Mouse (Mus musculus): ENCODE measurements around the gene Itgae.
A peak's percentile ranks its signal among the peaks of the same experiment; 100 is the strongest.

The Itgae gene

GRCm38 (mm10) chr11:73092877-73093276 lies 2.5 kb downstream of the Itgae start:
- DNase-seq (ENCODE audit: low read depth): peak; percentile 64

GRCm38 (mm10) chr11:73094231-73094995 lies 4.0 kb downstream of the Itgae start:
- peak; percentile 82 for DNase-seq (ENCODE audit: low read depth)

GRCm38 (mm10) chr11:73098860-73099259 lies 8.5 kb downstream of the Itgae start:
- peak; percentile 64 for DNase-seq (ENCODE audit: low read depth)

- DNase-seq (ENCODE audit: low read depth): peak; percentile 87
Observed at GRCm38 (mm10) chr11:73099976-73100750, 9.8 kb downstream of the Itgae start.

GRCm38 (mm10) chr11:73101308-73101707 lies 10.9 kb downstream of the Itgae start:
- DNase-seq (ENCODE audit: low read depth): peak; percentile 75

GRCm38 (mm10) chr11:73105246-73105645 lies 14.9 kb downstream of the Itgae start:
- DNase-seq (ENCODE audit: low read depth): peak; percentile 70

GRCm38 (mm10) chr11:73107358-73107757 lies 17.0 kb downstream of the Itgae start:
- DNase-seq (ENCODE audit: low read depth): peak; percentile 58

- DNase-seq (ENCODE audit: low read depth): peak; percentile 71
Observed at GRCm38 (mm10) chr11:73108195-73108897, 18.0 kb downstream of the Itgae start.

GRCm38 (mm10) chr11:73108898-73109625 lies 18.7 kb downstream of the Itgae start:
- DNase-seq (ENCODE audit: low read depth): no peak

- DNase-seq (ENCODE audit: low read depth): peak; percentile 23
Observed at GRCm38 (mm10) chr11:73109941-73110340, 19.6 kb downstream of the Itgae start.

GRCm38 (mm10) chr11:73111414-73111813 lies 21.0 kb downstream of the Itgae start:
- no peak for DNase-seq (ENCODE audit: low read depth)

- no peak for DNase-seq (ENCODE audit: low read depth)
Observed at GRCm38 (mm10) chr11:73126495-73126894, 36.1 kb downstream of the Itgae start.

- peak; percentile 81 for DNase-seq (ENCODE audit: low read depth)
Observed at GRCm38 (mm10) chr11:73131020-73131419, 40.6 kb downstream of the Itgae start.

- DNase-seq (ENCODE audit: low read depth): peak; percentile 71
Observed at GRCm38 (mm10) chr11:73132999-73133398, 42.6 kb downstream of the Itgae start.

- no peak for DNase-seq (ENCODE audit: low read depth)
Observed at GRCm38 (mm10) chr11:73134222-73134621, 43.8 kb downstream of the Itgae start.

- DNase-seq (ENCODE audit: low read depth): peak; percentile 74
Observed at GRCm38 (mm10) chr11:73136587-73136986, 46.2 kb downstream of the Itgae start.

GRCm38 (mm10) chr11:73137116-73137515 lies 46.7 kb downstream of the Itgae start:
- peak; percentile 68 for DNase-seq (ENCODE audit: low read depth)

GRCm38 (mm10) chr11:73137591-73138501 lies 47.5 kb downstream of the Itgae start, which contains the start of gene Haspin:
Gene Haspin (minus strand): TSS chr11:73138294.
- peak; percentile 92 for DNase-seq (ENCODE audit: low read depth)

- DNase-seq (ENCODE audit: low read depth): no peak
Observed at GRCm38 (mm10) chr11:73144261-73144681, 53.9 kb downstream of the Itgae start.
